Mouse (Mus musculus) forebrain, embryonic 14.5 days (tissue): ENCODE data around the gene Eps8l1. TPM values are rescaled to one million over a fixed set of nuclear protein-coding genes. Genes with fewer than 3 reads are reported as not detected.

Experiments used
- ATAC-seq: fragments of 200-750 bp; cut with Nextera tagmentation; 2 replicates; pipeline ENCODE4 v1.8.0; 2017; ENCODE audit warnings: mild to moderate bottlenecking, moderate library complexity
- DNase-seq: peaks from one replicate; pipeline ENCODE4 v3.0.0-alpha.2; 2015; ENCODE audit warnings: low spot score
- H3K27ac ChIP-seq: fragments of 300-500 bp; sonication (generic); 2 replicates; pipeline ENCODE4 v1.5.1; 2014; ENCODE audit warnings: low read depth, mild to moderate bottlenecking, control low read depth, low read length, moderate library complexity
- H3K27me3 ChIP-seq: fragments of 300-500 bp; sonication (generic); replicated peaks from 2 replicates; pipeline ENCODE4 v1.6.1; 2014; ENCODE audit warnings: low read length, control low read depth, mixed read lengths; ENCODE audit not compliant: control insufficient read depth, insufficient read depth
- H3K36me3 ChIP-seq: fragments of 300-500 bp; sonication (generic); 2 replicates; pipeline ENCODE4 v1.6.1; 2014; ENCODE audit warnings: low read length, control low read depth; ENCODE audit not compliant: control insufficient read depth, insufficient read depth
- H3K4me1 ChIP-seq: fragments of 300-500 bp; sonication (generic); 2 replicates; pipeline ENCODE4 v1.6.1; 2014; ENCODE audit warnings: antibody characterized with exemption, low read length, control low read depth; ENCODE audit not compliant: control insufficient read depth, insufficient read depth
- H3K4me2 ChIP-seq: fragments of 300-500 bp; sonication (generic); 2 replicates; pipeline ENCODE4 v1.6.1; 2014; ENCODE audit warnings: mild to moderate bottlenecking, control low read depth, low read length
- H3K4me3 ChIP-seq: fragments of 300-500 bp; sonication (generic); 2 replicates; pipeline ENCODE4 v1.5.1; 2014; ENCODE audit warnings: low read depth, low read length, control low read depth
- H3K9ac ChIP-seq: fragments of 300-500 bp; sonication (generic); 2 replicates; pipeline ENCODE4 v1.6.1; 2014; ENCODE audit warnings: mild to moderate bottlenecking, low read length, control low read depth, moderate library complexity
- H3K9me3 ChIP-seq: fragments of 300-500 bp; sonication (generic); replicated peaks from 2 replicates; pipeline ENCODE4 v1.6.1; 2016; ENCODE audit warnings: low read length, control low read depth, mixed read lengths; ENCODE audit not compliant: control insufficient read depth
- WGBS: fragments of 180-500 bp; shearing (Covaris S2); extraction: QIAGEN DNeasy Blood & Tissue Kit; methylation state at CpG from one replicate; pipeline ENCODE4 v1.1.7; 2014; 5-methylcytosine and 5-hydroxymethylcytosine counted together
- polyA plus RNA-seq: library from polyadenylated mRNA; unstranded; fragments of >200 nt; fragmentation: Nextera tagmentation; extraction: Ambion mirVana; gene quantifications from 2 replicates; pipeline ENCODE4 v1.2.1, GENCODE M21; 2014

Eps8l1 gene
- polyA plus RNA-seq, 1 experiment from 2014 or later: 2.9 TPM

- Histone ChIP-seq H3K4me2 (peak overlapping the region; percentile 65), H3K9ac (peak overlapping the region; percentile 53), H3K9me3 (no peaks in the 10 kb centered on the region), H3K36me3 (no peaks in the 10 kb centered on the region), H3K27ac (no peak overlapping the region), H3K4me3 (peak overlapping the region; percentile 37), H3K27me3 (peaks cover 39% of the 10 kb centered on the region), H3K4me1 (peaks cover 8% of the 10 kb centered on the region; the same call in 1 of the 2 replicates)
- 2% methylated on average over 34 of the region's 35 CpGs for WGBS
- ATAC-seq (peak; percentile 64), DNase-seq (peak; percentile 72)
Observed at GRCm38 (mm10) chr7:4470275-4471178, 10.1 kb downstream of the Eps8l1 start.

GRCm38 (mm10) chr7:4471179-4471555 lies 10.7 kb downstream of the Eps8l1 start:
- Histone ChIP-seq H3K9me3 (no peaks in the 10 kb centered on the region), H3K9ac (peak overlapping the region; percentile 53), H3K4me1 (peaks cover 8% of the 10 kb centered on the region; the same call in 1 of the 2 replicates), H3K4me2 (peak overlapping the region; percentile 65), H3K36me3 (no peaks in the 10 kb centered on the region), H3K4me3 (peak overlapping the region; percentile 37), H3K27ac (no peak overlapping the region), H3K27me3 (peaks cover 41% of the 10 kb centered on the region)
- 2% methylated on average over 24 of the region's 24 CpGs for WGBS
- DNase-seq: peak; percentile 85
- ATAC-seq: peak; percentile 90

GRCm38 (mm10) chr7:4473940-4474339 lies 13.5 kb downstream of the Eps8l1 start:
- ATAC-seq (no peak), DNase-seq (no peak)
- H3K9me3 ChIP-seq: no peaks in the 10 kb centered on the region
- H3K9ac ChIP-seq: no peak overlapping the region
- H3K27ac ChIP-seq: no peak overlapping the region
- peaks cover 18% of the 10 kb centered on the region for H3K4me1 ChIP-seq
- no peak overlapping the region for H3K4me2 ChIP-seq
- H3K36me3 ChIP-seq: no peaks in the 10 kb centered on the region
- no peak overlapping the region for H3K4me3 ChIP-seq
- H3K27me3 ChIP-seq: peaks cover 41% of the 10 kb centered on the region
- WGBS: 8% methylated on average over 19 of the region's 19 CpGs

GRCm38 (mm10) chr7:4478021-4478795 lies 17.7 kb downstream of the Eps8l1 start:
- H3K4me1 ChIP-seq: peaks cover 13% of the 10 kb centered on the region; the same call in 1 of the 2 replicates
- peak overlapping the region; percentile 92 for H3K4me2 ChIP-seq
- DNase-seq: peak; percentile 93
- H3K27ac ChIP-seq: peak overlapping the region; percentile 58; the same call in 1 of the 2 replicates
- H3K9me3 ChIP-seq: no peaks in the 10 kb centered on the region
- peaks cover 25% of the 10 kb centered on the region for H3K36me3 ChIP-seq
- peak; percentile 97 for ATAC-seq
- peaks cover 22% of the 10 kb centered on the region for H3K27me3 ChIP-seq
- H3K9ac ChIP-seq: peak overlapping the region; percentile 58
- H3K4me3 ChIP-seq: peak overlapping the region; percentile 40
- WGBS: under 1% methylated on average over 39 of the region's 39 CpGs

- Histone ChIP-seq H3K4me2 (peak overlapping the region; percentile 92), H3K4me1 (peaks cover 13% of the 10 kb centered on the region; the same call in 1 of the 2 replicates), H3K27ac (no peak overlapping the region), H3K4me3 (peak overlapping the region; percentile 40), H3K9ac (peak overlapping the region; percentile 58), H3K36me3 (peaks cover 31% of the 10 kb centered on the region), H3K9me3 (no peaks in the 10 kb centered on the region), H3K27me3 (peaks cover 15% of the 10 kb centered on the region)
- peak; percentile 32 for ATAC-seq
- WGBS: 1% methylated on average over 16 of the region's 16 CpGs
- DNase-seq: no peak
Observed at GRCm38 (mm10) chr7:4478796-4479291, 18.4 kb downstream of the Eps8l1 start.

- Histone ChIP-seq H3K4me1 (peaks cover 13% of the 10 kb centered on the region; the same call in 1 of the 2 replicates), H3K4me3 (no peak overlapping the region), H3K4me2 (no peak overlapping the region), H3K27ac (no peak overlapping the region), H3K9ac (no peak overlapping the region), H3K9me3 (no peaks in the 10 kb centered on the region), H3K36me3 (peaks cover 39% of the 10 kb centered on the region), H3K27me3 (peaks cover 11% of the 10 kb centered on the region; the same call in 1 of the 2 replicates)
- DNase-seq (peak; percentile 53), ATAC-seq (no peak)
- WGBS: 20% methylated on average over 6 of the region's 6 CpGs
Observed at GRCm38 (mm10) chr7:4479674-4480073, 19.2 kb downstream of the Eps8l1 start.

GRCm38 (mm10) chr7:4482281-4482680 lies 21.8 kb downstream of the Eps8l1 start:
- H3K4me3 ChIP-seq: no peak overlapping the region
- H3K27me3 ChIP-seq: no peaks in the 10 kb centered on the region
- H3K9ac ChIP-seq: no peak overlapping the region
- WGBS: 88% methylated on average over 12 of the region's 12 CpGs
- H3K27ac ChIP-seq: no peak overlapping the region
- peaks cover 13% of the 10 kb centered on the region; the same call in 1 of the 2 replicates for H3K4me1 ChIP-seq
- no peak overlapping the region for H3K4me2 ChIP-seq
- no peak for ATAC-seq
- DNase-seq: no peak
- H3K9me3 ChIP-seq: no peaks in the 10 kb centered on the region
- peaks cover 58% of the 10 kb centered on the region for H3K36me3 ChIP-seq

- Histone ChIP-seq H3K4me2 (no peak overlapping the region), H3K9ac (no peak overlapping the region), H3K9me3 (no peaks in the 10 kb centered on the region), H3K27ac (no peak overlapping the region), H3K27me3 (no peaks in the 10 kb centered on the region), H3K36me3 (peaks cover 66% of the 10 kb centered on the region), H3K4me3 (no peak overlapping the region), H3K4me1 (no peaks in the 10 kb centered on the region)
- ATAC-seq: no peak
- WGBS: 91% methylated on average over 6 of the region's 6 CpGs
- no peak for DNase-seq
Observed at GRCm38 (mm10) chr7:4491308-4491707, 30.8 kb downstream of the Eps8l1 start.
